Mouse (Mus musculus): Measurements from ENCODE around the gene Axl. TPM values are rescaled to one million over a fixed set of nuclear protein-coding genes. Genes with fewer than 3 reads are reported as not detected.
"Not testable (repeated sequence)": the region's sequence is repeated elsewhere in the genome, so short reads cannot be mapped to it uniquely, and the experiment has no call there.

The Axl gene
- polyA plus RNA-seq, 1 experiment from 2014 or later = 55.0 TPM

GRCm38 (mm10) chr7:25804792-25805191 lies 16.3 kb upstream of the Axl start:
- 87% methylated on average over 4 of the region's 4 CpGs for WGBS (ENCODE audit: missing documents)
- H3K36me3 ChIP-seq (ENCODE audit: inconsistent target) = no peaks in the 10 kb centered on the region
- no peak overlapping the region for H3K27ac ChIP-seq
- no peaks in the 10 kb centered on the region for H3K79me2 ChIP-seq (ENCODE audit: inconsistent target)
- H3K4me3 ChIP-seq (ENCODE audit: inconsistent target) = no peak overlapping the region

- Histone ChIP-seq H3K27ac (no peak overlapping the region), H3K79me2 (ENCODE audit: inconsistent target) (no peaks in the 10 kb centered on the region), H3K36me3 (ENCODE audit: inconsistent target) (no peaks in the 10 kb centered on the region), H3K4me3 (ENCODE audit: inconsistent target) (no peak overlapping the region)
- WGBS (ENCODE audit: missing documents) = 96% methylated on average over 13 of the region's 13 CpGs
Measured at GRCm38 (mm10) chr7:25803460-25803859, 15.0 kb upstream of the Axl start.

GRCm38 (mm10) chr7:25802241-25803125 lies 14.0 kb upstream of the Axl start:
- no peak overlapping the region for H3K4me3 ChIP-seq (ENCODE audit: inconsistent target)
- 65% methylated on average over 24 of the region's 24 CpGs for WGBS (ENCODE audit: missing documents)
- no peaks in the 10 kb centered on the region for H3K79me2 ChIP-seq (ENCODE audit: inconsistent target)
- no peaks in the 10 kb centered on the region for H3K36me3 ChIP-seq (ENCODE audit: inconsistent target)
- no peak overlapping the region for H3K27ac ChIP-seq

GRCm38 (mm10) chr7:25801031-25801430 lies 12.5 kb upstream of the Axl start:
- no peaks in the 10 kb centered on the region for H3K36me3 ChIP-seq (ENCODE audit: inconsistent target)
- no peak overlapping the region for H3K4me3 ChIP-seq (ENCODE audit: inconsistent target)
- H3K27ac ChIP-seq = no peak overlapping the region
- H3K79me2 ChIP-seq (ENCODE audit: inconsistent target) = no peaks in the 10 kb centered on the region
- 99% methylated on average over 6 of the region's 6 CpGs for WGBS (ENCODE audit: missing documents)

- H3K27ac ChIP-seq = no peak overlapping the region
- H3K79me2 ChIP-seq (ENCODE audit: inconsistent target) = no peaks in the 10 kb centered on the region
- 100% methylated on average over 1 of the region's 1 CpGs for WGBS (ENCODE audit: missing documents)
- H3K4me3 ChIP-seq (ENCODE audit: inconsistent target) = no peak overlapping the region
- no peaks in the 10 kb centered on the region for H3K36me3 ChIP-seq (ENCODE audit: inconsistent target)
Measured at GRCm38 (mm10) chr7:25799369-25799768, 10.9 kb upstream of the Axl start.

GRCm38 (mm10) chr7:25798540-25798939 lies 10.0 kb upstream of the Axl start:
- no peaks in the 10 kb centered on the region for H3K36me3 ChIP-seq (ENCODE audit: inconsistent target)
- no peak overlapping the region for H3K4me3 ChIP-seq (ENCODE audit: inconsistent target)
- 100% methylated on average over 1 of the region's 2 CpGs for WGBS (ENCODE audit: missing documents)

GRCm38 (mm10) chr7:25794775-25795174 lies 6.3 kb upstream of the Axl start:
- Histone ChIP-seq H3K4me3 (ENCODE audit: inconsistent target) (no peak overlapping the region), H3K36me3 (ENCODE audit: inconsistent target) (no peaks in the 10 kb centered on the region), H3K79me2 (ENCODE audit: inconsistent target) (no peaks in the 10 kb centered on the region), H3K27ac (no peak overlapping the region)
- WGBS (ENCODE audit: missing documents) = 68% methylated on average over 8 of the region's 8 CpGs

More at GRCm38 (mm10) chr7:25798540-25798939, 10.0 kb upstream of the Axl start:
- Histone ChIP-seq H3K79me2 (ENCODE audit: inconsistent target) (no peaks in the 10 kb centered on the region), H3K27ac (no peak overlapping the region)

GRCm38 (mm10) chr7:25793679-25794078 lies 5.2 kb upstream of the Axl start:
- Histone ChIP-seq H3K27ac (no peak overlapping the region), H3K4me3 (ENCODE audit: inconsistent target) (no peak overlapping the region), H3K79me2 (ENCODE audit: inconsistent target) (no peaks in the 10 kb centered on the region), H3K36me3 (ENCODE audit: inconsistent target) (no peaks in the 10 kb centered on the region)
- 80% methylated on average over 3 of the region's 3 CpGs for WGBS (ENCODE audit: missing documents)

GRCm38 (mm10) chr7:25792966-25793365 lies 4.5 kb upstream of the Axl start:
- WGBS (ENCODE audit: missing documents) = 90% methylated on average over 9 of the region's 9 CpGs
- not testable (repeated sequence) for H3K27ac ChIP-seq; H3K36me3 ChIP-seq (ENCODE audit: inconsistent target); H3K79me2 ChIP-seq (ENCODE audit: inconsistent target); H3K4me3 ChIP-seq (ENCODE audit: inconsistent target)

GRCm38 (mm10) chr7:25790615-25791014 lies 2.1 kb upstream of the Axl start:
- Histone ChIP-seq H3K36me3 (ENCODE audit: inconsistent target) (no peaks in the 10 kb centered on the region), H3K4me3 (ENCODE audit: inconsistent target) (no peak overlapping the region), H3K27ac (no peak overlapping the region), H3K79me2 (ENCODE audit: inconsistent target) (peaks cover 17% of the 10 kb centered on the region; the same call in 1 of the 2 replicates)
- WGBS (ENCODE audit: missing documents) = 31% methylated on average over 8 of the region's 8 CpGs

GRCm38 (mm10) chr7:25789129-25789440 lies 580 bp upstream of the Axl start:
- 89% methylated on average over 3 of the region's 3 CpGs for whole genome bisulfite sequencing (ENCODE audit: missing documents)
- Histone ChIP-seq H3K79me2 (ENCODE audit: inconsistent target) (peaks cover 18% of the 10 kb centered on the region; the same call in 1 of the 2 replicates), H3K4me3 (ENCODE audit: inconsistent target) (no peak overlapping the region), H3K27ac (no peak overlapping the region), H3K36me3 (ENCODE audit: inconsistent target) (no peaks in the 10 kb centered on the region)

- peak overlapping the region; percentile 7; the same call in 1 of the 2 replicates for H3K4me3 ChIP-seq (ENCODE audit: inconsistent target)
- WGBS (ENCODE audit: missing documents) = 87% methylated on average over 8 of the region's 9 CpGs
Measured at GRCm38 (mm10) chr7:25787456-25788219, 867 bp downstream of the Axl start.

GRCm38 (mm10) chr7:25786974-25787373 lies 1.5 kb downstream of the Axl start:
- WGBS (ENCODE audit: missing documents) = 48% methylated on average over 4 of the region's 4 CpGs
- H3K4me3 ChIP-seq (ENCODE audit: inconsistent target) = no peak overlapping the region
- H3K36me3 ChIP-seq (ENCODE audit: inconsistent target) = no peaks in the 10 kb centered on the region
- no peak overlapping the region for H3K27ac ChIP-seq
- peaks cover 18% of the 10 kb centered on the region; the same call in 1 of the 2 replicates for H3K79me2 ChIP-seq (ENCODE audit: inconsistent target)

More at GRCm38 (mm10) chr7:25787456-25788219, 867 bp downstream of the Axl start:
- Histone ChIP-seq H3K27ac (no peak overlapping the region), H3K36me3 (ENCODE audit: inconsistent target) (no peaks in the 10 kb centered on the region), H3K79me2 (ENCODE audit: inconsistent target) (peaks cover 18% of the 10 kb centered on the region; the same call in 1 of the 2 replicates)

GRCm38 (mm10) chr7:25785752-25786151 lies 2.8 kb downstream of the Axl start:
- H3K27ac ChIP-seq = no peak overlapping the region
- H3K4me3 ChIP-seq (ENCODE audit: inconsistent target) = no peak overlapping the region
- WGBS (ENCODE audit: missing documents) = 91% methylated on average over 4 of the region's 4 CpGs
- no peaks in the 10 kb centered on the region for H3K36me3 ChIP-seq (ENCODE audit: inconsistent target)
- H3K79me2 ChIP-seq (ENCODE audit: inconsistent target) = peaks cover 18% of the 10 kb centered on the region; the same call in 1 of the 2 replicates

GRCm38 (mm10) chr7:25784808-25785207 lies 3.7 kb downstream of the Axl start:
- Histone ChIP-seq H3K36me3 (ENCODE audit: inconsistent target) (no peaks in the 10 kb centered on the region), H3K27ac (no peak overlapping the region), H3K79me2 (ENCODE audit: inconsistent target) (peaks cover 18% of the 10 kb centered on the region; the same call in 1 of the 2 replicates), H3K4me3 (ENCODE audit: inconsistent target) (no peak overlapping the region)
- WGBS (ENCODE audit: missing documents) = 41% methylated on average over 1 of the region's 1 CpGs

Data from macrophage (primary cell).